Mouse (Mus musculus) gastrocnemius, postnatal 10 days (tissue): ENCODE results near the gene Adar. TPM values are rescaled to one million over a fixed set of nuclear protein-coding genes. Genes with fewer than 3 reads are reported as not detected.
"Not testable (repeated sequence)": the region's sequence is repeated elsewhere in the genome, so short reads cannot be mapped to it uniquely, and the experiment has no call there.

ENCODE experiments used
- DNase-seq: peaks from one replicate; pipeline ENCODE4 v3.0.0; 2021; ENCODE audit warnings: mixed read lengths
- total RNA-seq, 2 experiments: library from RNA; stranded (reverse); gene quantifications; 2 replicates each; pipeline ENCODE4 v1.2.3; 2021

The Adar gene
- total RNA-seq, 2 experiments from 2014 or later, result 6.3 to 8.3 TPM

DNA sequence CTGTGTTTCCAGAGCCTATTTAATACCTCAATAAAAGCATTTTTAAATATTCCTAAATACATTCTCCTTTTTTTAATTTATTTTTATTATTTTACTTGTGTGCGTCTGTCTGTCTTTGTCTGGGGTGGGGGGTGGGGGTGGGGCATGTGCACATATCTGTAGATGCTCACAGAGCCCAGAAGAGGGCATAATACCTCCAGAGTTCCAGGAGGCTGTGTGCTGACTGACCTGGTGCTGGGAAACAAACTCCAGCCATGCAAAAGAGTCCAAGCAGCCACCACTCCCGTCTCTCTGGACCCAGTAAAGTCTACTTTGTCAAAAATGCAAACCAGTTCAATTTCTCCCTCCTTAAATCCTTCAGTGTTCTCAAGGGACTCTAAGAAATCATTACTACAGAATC is 79.8 kb downstream of the Adar start:
- DNase-seq, result no peak

- DNase-seq, result no peak
Observed at GRCm38 (mm10) chr3:89795746-89796145, 80.9 kb downstream of the Adar start.

GRCm38 (mm10) chr3:89796358-89796757 is 81.5 kb downstream of the Adar start:
- peak; percentile 26 for DNase-seq

GRCm38 (mm10) chr3:89798518-89798917 is 83.7 kb downstream of the Adar start:
- no peak for DNase-seq

GRCm38 (mm10) chr3:89799476-89799875 is 84.7 kb downstream of the Adar start:
- DNase-seq, result no peak

DNA sequence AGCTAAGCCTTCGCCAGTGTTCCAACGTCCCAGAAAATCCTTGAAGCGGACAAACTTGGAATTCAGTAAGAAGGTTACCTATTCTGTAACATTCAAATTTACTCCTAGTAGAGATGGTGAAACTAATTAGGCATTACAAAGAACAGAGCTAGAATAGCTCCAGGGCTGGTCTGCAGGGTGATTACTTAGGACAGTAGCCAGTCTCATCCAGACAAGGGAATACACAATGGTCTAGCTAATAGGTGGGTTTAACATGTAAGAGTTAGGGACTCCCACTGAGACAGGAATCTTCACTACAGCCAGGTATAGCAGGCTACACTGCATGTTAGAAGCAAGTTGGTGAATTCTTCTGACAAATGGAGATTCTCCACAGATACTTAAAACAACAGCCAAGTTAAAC is 85.3 kb downstream of the Adar start:
- not testable (repeated sequence) for DNase-seq

- DNase-seq, result no peak
Observed at GRCm38 (mm10) chr3:89800774-89801506, 86.1 kb downstream of the Adar start.

DNA sequence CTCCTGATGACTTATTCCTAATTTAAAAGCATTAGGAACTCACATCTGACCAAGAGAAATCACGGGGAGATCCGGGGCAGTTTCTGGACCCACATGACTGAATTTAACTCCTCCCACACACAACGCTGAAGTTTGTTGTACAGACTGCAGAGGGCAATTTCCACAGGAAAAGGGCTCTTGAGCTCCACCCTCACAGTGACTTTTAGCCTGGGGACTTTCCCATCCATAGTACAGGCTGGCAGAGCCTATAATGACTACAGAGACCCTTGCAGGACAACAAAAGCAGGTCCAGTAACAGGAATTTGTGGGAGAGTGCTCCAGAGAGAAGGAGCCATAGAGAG is 86.7 kb downstream of the Adar start:
- no peak for DNase-seq

DNA sequence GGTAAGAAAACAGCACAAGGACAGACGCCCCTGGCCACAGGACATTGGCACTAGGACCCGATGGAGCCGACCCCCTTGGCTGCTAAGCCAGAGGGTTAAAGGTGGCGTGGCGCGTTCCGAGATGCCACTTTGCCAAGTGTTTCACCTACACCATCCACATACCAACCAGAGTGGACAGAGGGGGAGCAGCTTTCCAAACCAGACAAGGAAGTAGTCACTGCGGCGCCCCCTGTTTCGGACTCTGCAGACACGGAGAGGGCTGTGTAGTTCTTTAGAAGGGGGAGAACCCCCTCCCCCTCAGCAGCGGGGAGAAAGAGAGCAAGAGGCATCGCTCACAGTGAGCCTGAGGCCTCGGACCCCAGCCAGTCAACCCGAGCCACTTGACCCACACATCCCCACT is 88.1 kb downstream of the Adar start:
- no peak for DNase-seq

Other genes with a start within 250 kb of the Adar start
- gene Kcnn3, start 194.9 kb upstream of the Adar start, total RNA-seq, result 10 to 100 TPM in 1 of 2 experiments, 1 to 10 TPM in 1; 6.9 to 11.9 TPM
- gene Chrnb2, start 49.6 kb downstream of the Adar start, total RNA-seq, result under 1 TPM; 0.16 to 0.23 TPM
- gene Ube2q1, start 58.6 kb downstream of the Adar start, total RNA-seq, result 10 to 100 TPM; 17.9 to 23.7 TPM
- gene She, start 116.3 kb downstream of the Adar start, total RNA-seq, result 10 to 100 TPM in 1 of 2 experiments, 1 to 10 TPM in 1; 9.4 to 10.7 TPM
- gene Il6ra, start 198.2 kb downstream of the Adar start, total RNA-seq, result 1 to 10 TPM; 2.4 to 3.1 TPM
- 10 to 100 TPM; 32.8 to 43.5 TPM for gene Atp8b2, start 248.5 kb downstream of the Adar start, total RNA-seq